Mouse (Mus musculus): Measurements from ENCODE around the gene Tacstd2.

The Tacstd2 gene

GRCm38 (mm10) chr6:67535777-67536054 lies at the start of gene Tacstd2:
TSS of gene Tacstd2 (minus strand) at chr6:67535796.
- in situ Hi-C loops (cut with MboI, MseI), result no loop called here

GRCm38 (mm10) chr6:67566270-67566669 lies 30.7 kb upstream of the Tacstd2 start:
- in situ Hi-C loops (cut with MboI, MseI), result no loop called here

- in situ Hi-C loops (cut with MboI, MseI), result no loop called here
These were observed 19.8 kb upstream of the Tacstd2 start for GRCm38 (mm10) chr6:67555376-67555775.

DNA sequence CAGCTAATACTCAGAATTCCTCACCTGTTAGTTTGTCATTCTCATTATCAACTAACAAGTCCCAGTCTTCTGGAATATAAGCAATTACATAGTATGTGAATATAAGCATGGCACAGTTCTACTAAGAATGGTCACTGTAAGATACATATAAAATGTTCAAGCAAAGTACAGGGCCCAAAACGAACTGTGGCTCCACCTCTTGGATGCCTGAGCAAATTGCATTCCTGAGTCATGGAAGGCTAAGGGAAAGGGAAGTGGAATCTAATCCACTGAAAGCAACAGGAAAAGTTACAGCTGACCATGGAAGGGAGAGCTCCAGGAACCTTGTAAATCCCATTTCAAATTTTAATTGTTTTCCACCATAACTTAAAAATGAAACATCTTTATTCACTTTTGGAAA lies 14.0 kb upstream of the Tacstd2 start:
- in situ Hi-C loops (cut with MboI, MseI), result loop anchor here (10.0 kb wide), 1 partner anchor 75 kb away; no protein-coding TSS in a partner anchor

DNA sequence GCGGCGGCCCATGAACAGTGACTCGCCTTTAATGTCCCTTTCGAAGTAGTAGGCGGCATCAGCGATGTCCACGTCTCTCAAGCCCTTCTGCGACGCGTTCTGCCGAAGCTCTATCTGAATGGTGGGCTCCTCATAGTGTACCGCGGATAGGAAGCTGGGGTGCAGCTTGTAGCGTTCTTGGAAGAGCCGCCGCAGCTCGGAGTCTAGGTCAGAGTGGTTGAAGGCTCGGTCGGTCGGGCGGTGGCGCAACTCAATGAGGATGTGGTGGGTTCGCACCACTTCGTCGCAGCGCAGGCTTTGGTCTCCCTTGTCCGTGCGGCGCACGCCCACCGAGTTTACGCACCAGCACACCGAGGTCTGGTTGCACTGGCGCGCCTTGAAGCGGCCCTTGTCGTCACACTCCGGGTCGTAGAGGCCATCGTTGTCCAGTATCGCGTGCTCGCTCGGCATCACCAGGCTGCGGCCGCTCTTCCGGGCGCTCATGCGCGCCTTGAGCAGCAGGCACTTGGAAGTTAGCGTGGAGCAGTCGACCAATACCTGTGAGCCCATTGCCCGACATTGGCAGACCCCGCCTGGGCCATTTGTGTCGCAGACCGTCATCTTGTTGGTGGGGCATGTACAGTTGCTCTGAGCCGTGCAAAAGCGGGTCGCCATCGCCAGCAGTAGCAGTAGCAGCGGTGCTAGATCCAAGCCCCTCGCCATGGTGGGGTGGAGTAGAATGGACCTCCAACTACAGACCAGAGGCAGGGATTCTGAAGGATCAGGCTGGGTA lies 405 bp downstream of the Tacstd2 start:
- in situ Hi-C loops (cut with MboI, MseI), result no loop called here

GRCm38 (mm10) chr6:67534191-67535004 lies 1.2 kb downstream of the Tacstd2 start:
- in situ Hi-C loops (cut with MboI, MseI), result no loop called here

DNA sequence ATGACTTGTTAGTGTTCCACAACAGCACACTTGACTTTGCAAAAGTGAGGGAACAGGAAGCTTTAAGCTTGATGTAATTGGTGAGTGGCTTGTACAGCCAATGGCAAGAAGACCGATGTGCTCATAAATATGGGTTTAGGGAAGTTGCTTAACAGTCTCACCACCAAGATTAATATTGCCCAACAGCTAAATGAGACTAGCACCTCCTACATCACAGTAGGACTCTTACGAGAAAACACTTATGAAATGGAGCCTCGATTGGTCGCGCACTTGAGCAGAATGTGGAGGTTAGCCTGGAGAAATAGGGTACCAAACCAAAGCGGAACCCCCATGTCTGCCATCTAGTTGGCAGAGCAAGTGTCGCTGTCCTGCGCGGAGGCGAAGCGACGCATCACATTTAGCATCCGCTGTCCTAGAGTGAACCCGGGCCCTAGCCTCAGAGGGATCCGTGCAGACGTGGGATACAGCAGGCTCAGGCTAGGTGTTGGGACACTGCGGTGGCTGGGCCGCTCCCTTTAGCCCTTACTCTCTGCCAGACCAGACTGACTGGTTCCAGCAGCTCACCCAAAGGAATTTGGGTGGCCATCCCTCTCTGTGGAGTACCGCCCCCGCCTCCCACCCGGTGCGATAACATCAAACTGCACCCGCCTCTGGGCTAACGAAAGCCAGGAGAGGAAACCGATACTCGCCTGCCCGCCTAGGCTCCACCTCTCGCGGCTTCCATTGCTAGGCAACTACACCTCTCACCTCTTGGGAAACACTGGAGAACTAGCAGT lies 2.7 kb downstream of the Tacstd2 start:
- in situ Hi-C loops (cut with MboI, MseI), result no loop called here

DNA sequence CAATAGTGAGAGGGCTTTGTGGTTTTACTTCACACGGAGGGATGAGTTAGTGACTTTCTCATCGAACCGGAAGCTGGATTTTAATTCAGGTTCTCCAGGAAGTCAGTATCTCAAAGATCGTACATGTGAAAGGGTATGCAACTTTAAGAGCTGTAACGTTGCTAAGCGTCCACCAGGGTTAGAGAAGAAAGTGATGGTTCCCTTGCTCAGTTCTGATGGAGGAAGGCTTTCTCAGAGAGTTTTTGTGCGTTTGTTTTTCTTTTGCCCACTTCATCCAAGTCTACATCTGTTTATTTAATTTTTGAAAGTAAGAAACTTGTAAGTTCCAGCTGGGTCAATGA lies 3.8 kb downstream of the Tacstd2 start:
- in situ Hi-C loops (cut with MboI, MseI), result no loop called here

DNA sequence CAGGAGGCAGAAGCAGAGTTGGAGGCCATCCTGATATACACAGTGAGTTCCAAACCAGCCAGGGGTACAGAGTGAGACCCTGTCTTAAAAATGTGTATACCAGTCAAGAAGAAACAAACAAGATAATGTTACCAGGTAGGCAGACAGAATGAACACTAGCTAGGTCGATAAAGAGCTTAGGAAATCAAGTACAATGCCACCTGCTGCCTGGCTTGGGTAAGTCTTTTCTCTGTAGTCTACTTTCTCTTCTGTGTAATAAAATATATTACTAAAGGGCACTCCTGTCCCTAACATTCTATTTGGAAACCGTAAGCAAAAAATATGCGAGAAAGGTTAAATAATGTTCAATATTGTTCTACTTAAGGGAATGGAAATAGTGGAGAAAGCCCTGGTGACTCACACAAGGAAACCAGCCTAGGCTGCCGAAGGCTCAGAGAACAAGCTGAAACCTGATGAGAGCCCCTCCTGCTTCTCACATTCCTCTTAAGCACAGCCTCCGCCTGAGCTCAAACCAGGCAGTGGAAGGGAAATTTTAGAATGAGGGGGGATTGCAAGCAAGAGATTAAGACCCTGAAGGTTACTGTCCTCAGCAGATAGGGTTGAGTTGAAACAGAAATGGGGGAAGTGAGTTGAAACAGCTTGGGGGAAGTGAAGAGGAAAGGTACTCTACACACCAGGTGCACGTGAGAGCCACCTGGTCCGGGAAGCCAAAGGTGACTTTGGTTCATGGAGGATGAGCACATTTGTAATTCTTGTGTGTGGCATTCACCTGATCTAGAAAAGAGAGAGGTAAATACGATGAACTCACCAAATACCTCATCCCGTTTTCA lies 4.4 kb downstream of the Tacstd2 start:
- in situ Hi-C loops (cut with MboI, MseI), result no loop called here

DNA sequence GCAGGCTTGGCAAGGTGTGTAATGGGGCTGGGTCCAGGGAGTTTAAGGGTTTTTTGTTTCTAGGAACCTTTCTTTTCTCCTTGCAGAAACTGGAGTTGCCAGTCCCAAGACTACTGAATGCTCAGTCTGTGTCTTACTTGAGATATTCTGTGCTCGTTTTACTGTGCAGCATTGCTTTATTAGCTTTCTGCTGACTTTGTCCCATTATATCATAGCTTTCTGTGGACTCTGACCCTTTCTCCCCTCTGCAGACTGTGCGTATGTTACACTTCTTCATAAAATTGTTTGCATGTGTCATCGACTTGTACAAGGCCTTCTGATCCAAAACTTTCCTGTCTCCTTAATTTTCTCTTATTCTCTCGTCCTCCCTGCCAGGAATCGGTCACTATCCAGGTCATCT lies 9.2 kb downstream of the Tacstd2 start:
- in situ Hi-C loops (cut with MboI, MseI), result loop anchor here (5.0 kb wide), 1 partner anchor 349 kb away; no protein-coding TSS in a partner anchor

DNA sequence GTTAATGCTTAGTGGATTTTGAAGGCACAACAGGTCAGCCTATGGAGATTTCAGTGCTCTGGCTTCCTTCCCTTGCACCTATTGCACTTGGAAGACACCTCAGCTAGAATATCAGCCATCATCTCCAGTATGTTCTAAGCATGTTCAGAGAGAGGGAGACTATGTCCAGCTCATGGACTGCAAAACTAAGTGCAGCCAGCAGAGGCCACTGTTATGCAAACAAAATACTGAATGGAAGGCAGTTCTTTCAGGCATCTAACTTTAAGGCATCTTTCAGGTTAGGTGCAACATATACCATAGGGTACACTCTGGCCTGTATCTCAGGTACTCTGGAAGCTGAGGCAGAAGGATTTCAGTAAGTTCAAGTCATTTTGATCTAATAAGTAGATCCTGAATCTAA lies 24.8 kb downstream of the Tacstd2 start:
- in situ Hi-C loops (cut with MboI, MseI), result loop anchor here (25.0 kb wide), 1 partner anchor 302 kb away; no protein-coding TSS in a partner anchor

- in situ Hi-C loops (cut with MboI, MseI), result loop anchor here (25.0 kb wide), 1 partner anchor 310 kb away; no protein-coding TSS in a partner anchor
These were observed 33.7 kb downstream of the Tacstd2 start for GRCm38 (mm10) chr6:67501938-67502337.

GRCm38 (mm10) chr6:67491755-67492154 lies 43.8 kb downstream of the Tacstd2 start, which contains the start of gene Il23r:
TSS of gene Il23r (minus strand) at chr6:67491855.
- in situ Hi-C loops (cut with MboI, MseI), result loop anchor here (5.0 kb wide), 1 partner anchor 44 kb away; no protein-coding TSS in a partner anchor

Data from T-helper 1 cell (primary cell).